Mouse (Mus musculus) gastrocnemius, adult 18-20 months (tissue): Measurements from ENCODE around the gene Tmem222. TPM values are rescaled to one million over a fixed set of nuclear protein-coding genes. Genes with fewer than 3 reads are reported as not detected.

Experiments
- DNase-seq: peaks from one replicate; pipeline ENCODE4 v3.0.0; 2021; ENCODE audit warnings: low spot score
- long read RNA-seq, 2 experiments: library from polyadenylated mRNA; stranded (forward); transcript quantifications; one replicate each; pipeline ENCODE4 v2.0.0; 2021
- total RNA-seq, 2 experiments: library from RNA; stranded (reverse); gene quantifications; 2 replicates each; pipeline ENCODE4 v1.2.3; 2021

Gene Tmem222
- 10 to 100 TPM; 26.8 to 26.9 TPM for total RNA-seq
- long read RNA-seq, experiment 1, transcript Tmem222-201 (6 exons, 1,484 nt), result major isoform, 43 of 47 reads
- long read RNA-seq, experiment 1, partial matches to known transcripts, result 2 of 47 reads
- long read RNA-seq, experiment 1, other reads (novel, unspliced or antisense), result 2 of 47 reads
- long read RNA-seq, experiment 2, transcript Tmem222-201 (6 exons, 1,484 nt), result major isoform, 48 of 53 reads
- long read RNA-seq, experiment 2, partial matches to known transcripts, result 1 of 53 reads
- long read RNA-seq, experiment 2, other reads (novel, unspliced or antisense), result 1 of 53 reads

DNA sequence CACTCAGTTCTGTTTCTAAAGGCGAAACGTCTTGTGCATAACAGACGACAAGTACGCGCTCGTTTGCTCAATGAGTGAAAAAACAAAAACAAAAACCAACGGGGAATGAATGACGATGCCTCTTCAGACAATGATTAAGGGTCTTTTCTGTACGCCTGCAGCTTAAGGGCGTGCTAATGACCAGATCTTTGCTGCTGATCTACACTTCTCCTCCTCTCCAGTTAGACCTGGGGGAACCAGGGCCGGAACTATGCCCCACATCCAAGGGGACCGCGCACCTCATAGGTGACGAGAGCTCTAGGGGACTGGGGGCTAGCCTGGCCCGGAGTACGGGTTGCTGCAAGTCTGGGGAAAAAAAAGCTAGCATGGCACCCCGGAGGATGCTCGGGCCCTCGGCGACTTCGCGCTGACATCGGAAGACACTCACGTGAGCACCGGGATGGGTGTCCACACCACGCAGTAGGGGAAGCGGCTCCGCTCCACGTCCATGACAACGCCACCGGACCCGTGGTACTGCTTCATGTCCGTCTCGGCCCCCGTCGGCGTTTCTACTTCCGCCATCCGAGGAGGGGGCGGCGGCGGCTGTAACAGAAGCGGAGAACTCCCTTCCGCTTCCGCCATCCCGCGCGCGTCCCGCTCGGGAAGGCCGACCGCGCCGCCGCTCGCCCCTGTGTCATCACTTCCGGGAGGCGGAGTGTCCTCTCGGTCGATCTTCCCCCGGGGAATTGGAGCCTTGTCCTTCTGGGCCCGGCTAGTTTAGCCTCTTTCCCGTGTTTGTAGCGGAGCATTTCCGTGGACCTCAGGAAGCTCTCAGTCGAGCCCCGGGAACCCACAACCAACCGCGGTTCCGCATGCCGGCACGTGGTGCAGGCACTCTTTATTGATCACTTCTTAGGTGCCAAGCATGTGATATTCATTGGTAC is at the start of gene Tmem222:
Gene Tmem222 (minus strand): TSS at position 689 of the 923 bp plus-strand sequence.
- DNase-seq, result peak; percentile 97

- no peak for DNase-seq
Observed at GRCm38 (mm10) chr4:133319667-133320066, 42.1 kb upstream of the Tmem222 start.

DNA sequence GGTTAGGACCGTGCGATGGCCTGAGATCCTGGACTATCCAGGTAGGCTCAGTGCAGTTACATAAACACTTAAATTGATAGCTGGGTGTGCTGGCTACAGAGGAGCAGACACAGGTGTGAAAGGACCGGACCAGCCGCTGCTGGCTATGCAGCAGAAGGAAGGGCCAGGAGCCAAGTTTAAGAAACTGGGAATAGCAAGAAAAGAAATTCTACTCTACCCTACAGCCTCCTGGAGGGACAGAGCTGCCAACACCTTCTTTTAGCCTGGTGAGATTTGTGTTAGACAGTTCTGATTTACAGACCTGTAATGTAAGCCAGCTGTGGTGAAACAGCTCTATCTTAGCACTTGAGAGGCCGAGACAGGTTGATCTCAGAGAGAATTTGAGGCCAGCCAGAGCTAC is 38.4 kb upstream of the Tmem222 start:
- DNase-seq, result peak; percentile 75

GRCm38 (mm10) chr4:133314896-133315295 is 37.3 kb upstream of the Tmem222 start:
- peak; percentile 60 for DNase-seq

DNA sequence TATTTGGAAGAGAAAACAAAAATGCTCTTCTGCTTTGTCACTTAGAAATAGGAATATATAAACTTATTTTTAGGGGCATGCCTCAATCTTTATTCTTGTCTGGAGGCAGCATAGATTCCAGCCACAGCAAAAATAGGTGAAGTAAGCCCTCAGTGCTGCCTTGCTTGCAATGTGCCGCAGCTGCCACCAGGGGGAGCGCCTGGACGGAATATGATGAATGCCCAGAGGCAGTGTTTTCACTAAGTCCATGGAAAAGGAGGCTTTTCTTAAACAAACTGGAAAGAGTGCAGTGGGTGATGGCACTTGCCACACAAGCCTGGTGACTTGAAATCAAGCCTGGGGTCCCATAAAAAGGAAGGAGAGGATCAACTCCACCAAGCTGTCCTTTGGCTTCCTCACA is 32.4 kb upstream of the Tmem222 start:
- peak; percentile 89 for DNase-seq

DNA sequence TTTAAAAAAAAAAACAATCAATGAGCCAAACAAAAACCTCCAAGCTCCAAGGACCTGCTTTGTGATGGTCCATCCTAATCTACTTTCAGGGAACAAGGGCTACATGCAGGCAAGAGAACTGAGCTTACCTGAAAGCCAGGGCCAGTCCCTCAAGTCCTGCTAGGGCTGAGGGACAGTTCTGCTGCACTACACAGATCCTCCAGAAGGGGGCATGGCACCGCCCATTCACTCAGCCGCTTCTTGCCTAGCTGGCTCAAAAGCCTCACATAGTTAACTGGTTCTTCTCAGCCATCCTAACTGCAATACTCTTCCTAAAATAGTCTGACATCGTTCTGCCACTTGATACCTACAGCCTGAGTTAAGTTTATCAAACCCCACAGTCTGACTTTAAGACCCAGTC is 29.7 kb upstream of the Tmem222 start:
- peak; percentile 67 for DNase-seq

GRCm38 (mm10) chr4:133305825-133306224 is 28.2 kb upstream of the Tmem222 start:
- DNase-seq, result no peak

GRCm38 (mm10) chr4:133304770-133305169 is 27.2 kb upstream of the Tmem222 start:
- no peak for DNase-seq

- DNase-seq, result no peak
Observed at GRCm38 (mm10) chr4:133302668-133303067, 25.1 kb upstream of the Tmem222 start.

GRCm38 (mm10) chr4:133301802-133302201 is 24.2 kb upstream of the Tmem222 start:
- DNase-seq, result peak; percentile 69

GRCm38 (mm10) chr4:133300421-133300820 is 22.8 kb upstream of the Tmem222 start:
- DNase-seq, result no peak

DNA sequence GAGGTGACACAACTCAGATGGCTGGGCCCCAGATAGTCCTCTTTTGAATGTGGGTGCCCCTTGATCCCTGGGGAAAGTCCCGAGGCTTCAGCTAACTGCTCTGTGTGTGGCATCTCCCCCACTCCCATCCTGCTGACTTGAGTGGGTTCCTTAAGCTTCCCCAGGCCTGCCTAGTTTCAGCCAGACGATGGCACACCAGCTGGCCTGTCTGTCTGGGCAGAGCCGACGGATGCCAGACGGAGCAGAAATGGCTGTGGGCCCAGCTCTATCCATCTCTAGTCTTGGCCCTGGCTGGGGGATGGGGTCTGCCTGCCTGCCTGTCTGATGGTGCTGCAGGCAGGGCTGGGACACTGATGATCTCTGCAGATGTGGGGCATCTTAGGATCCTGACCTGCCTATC is 22.1 kb upstream of the Tmem222 start:
- DNase-seq, result no peak

- DNase-seq, result no peak
Observed at GRCm38 (mm10) chr4:133298516-133299365, 21.1 kb upstream of the Tmem222 start.

DNA sequence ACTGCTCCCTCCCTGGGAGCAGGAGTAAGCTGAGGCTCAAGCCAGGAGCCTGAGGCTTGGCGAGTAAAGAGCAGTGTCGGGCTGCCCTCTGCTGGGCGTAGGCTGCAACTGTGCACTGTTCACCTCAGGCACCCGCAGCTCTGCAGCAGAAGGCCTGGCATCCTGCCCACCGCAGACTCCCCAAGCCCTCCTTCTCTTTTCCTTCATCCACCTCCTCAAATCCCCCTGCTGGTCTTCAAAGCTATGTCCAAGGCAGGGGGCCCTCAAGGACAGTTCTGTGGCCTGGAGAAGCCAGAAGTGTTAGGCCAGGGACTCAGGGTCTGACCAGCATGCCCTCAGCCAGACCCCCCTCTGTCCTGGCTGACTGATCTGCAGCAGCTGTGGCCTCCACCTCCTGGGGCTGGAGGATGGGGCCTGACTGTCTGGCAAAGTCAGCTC is 20.2 kb upstream of the Tmem222 start:
- DNase-seq, result peak; percentile 78

- DNase-seq, result no peak
Observed at GRCm38 (mm10) chr4:133297360-133297759, 19.8 kb upstream of the Tmem222 start.

GRCm38 (mm10) chr4:133294084-133294483 is 16.5 kb upstream of the Tmem222 start:
- no peak for DNase-seq

GRCm38 (mm10) chr4:133292901-133293843 is 15.6 kb upstream of the Tmem222 start:
- DNase-seq, result no peak

GRCm38 (mm10) chr4:133292405-133292804 is 14.8 kb upstream of the Tmem222 start:
- no peak for DNase-seq

GRCm38 (mm10) chr4:133291255-133291654 is 13.7 kb upstream of the Tmem222 start:
- no peak for DNase-seq

DNA sequence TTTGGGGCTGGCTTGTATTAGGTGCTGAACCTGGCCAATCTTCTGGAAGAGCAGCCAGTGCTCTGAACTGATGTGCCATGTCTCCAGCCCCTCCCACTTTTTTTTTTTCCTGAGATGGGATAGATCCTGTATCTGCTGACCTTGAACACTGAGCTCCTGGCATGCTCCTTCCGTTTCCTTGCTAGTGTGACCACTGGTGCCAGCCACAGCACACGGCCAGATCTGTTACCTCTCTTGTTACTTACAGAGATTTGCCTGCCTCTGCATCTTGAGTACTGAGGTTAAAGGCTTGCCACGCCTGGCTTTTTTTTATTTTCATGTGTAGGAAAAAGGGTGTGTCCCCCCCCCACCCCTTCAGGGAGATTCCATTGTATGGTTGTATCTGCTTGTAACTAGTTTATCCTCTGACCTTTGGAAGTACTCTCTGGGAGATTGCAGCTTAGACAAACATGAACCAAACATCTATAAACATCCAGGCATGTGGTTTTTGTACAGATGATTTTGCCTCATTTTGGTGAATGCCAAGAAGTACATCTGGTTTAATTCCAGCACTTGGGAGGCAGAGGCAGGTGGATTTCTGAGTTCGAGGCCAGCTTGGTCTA is 9.0 kb upstream of the Tmem222 start:
- no peak for DNase-seq
